Mouse (Mus musculus) bone marrow macrophage, adult 2 months (primary cell): ENCODE results near the gene Agk.

Experiments used
- CTCF ChIP-seq: IDR thresholded peaks from 2 replicates; pipeline ENCODE4 v1.5.1; 2012; ENCODE audit warnings: low read depth, mild to moderate bottlenecking, low read length, moderate library complexity
- POLR2A ChIP-seq: IDR thresholded peaks from 2 replicates; pipeline ENCODE4 v1.6.1; 2012; ENCODE audit warnings: mild to moderate bottlenecking, low read depth, low read length, borderline replicate concordance

- TF ChIP-seq POLR2A, result no peak
- TF ChIP-seq CTCF, result no peak
Observed at GRCm38 (mm10) chr6:40418386-40418785, 93.4 kb downstream of the Agk start.
